Mouse (Mus musculus): ENCODE results near the gene Tnks2. TPM values are rescaled to one million over a fixed set of nuclear protein-coding genes. Genes with fewer than 3 reads are reported as not detected.

The Tnks2 gene
- total RNA-seq, 2 experiments from 2014 or later = 97.2 to 108 TPM

DNA sequence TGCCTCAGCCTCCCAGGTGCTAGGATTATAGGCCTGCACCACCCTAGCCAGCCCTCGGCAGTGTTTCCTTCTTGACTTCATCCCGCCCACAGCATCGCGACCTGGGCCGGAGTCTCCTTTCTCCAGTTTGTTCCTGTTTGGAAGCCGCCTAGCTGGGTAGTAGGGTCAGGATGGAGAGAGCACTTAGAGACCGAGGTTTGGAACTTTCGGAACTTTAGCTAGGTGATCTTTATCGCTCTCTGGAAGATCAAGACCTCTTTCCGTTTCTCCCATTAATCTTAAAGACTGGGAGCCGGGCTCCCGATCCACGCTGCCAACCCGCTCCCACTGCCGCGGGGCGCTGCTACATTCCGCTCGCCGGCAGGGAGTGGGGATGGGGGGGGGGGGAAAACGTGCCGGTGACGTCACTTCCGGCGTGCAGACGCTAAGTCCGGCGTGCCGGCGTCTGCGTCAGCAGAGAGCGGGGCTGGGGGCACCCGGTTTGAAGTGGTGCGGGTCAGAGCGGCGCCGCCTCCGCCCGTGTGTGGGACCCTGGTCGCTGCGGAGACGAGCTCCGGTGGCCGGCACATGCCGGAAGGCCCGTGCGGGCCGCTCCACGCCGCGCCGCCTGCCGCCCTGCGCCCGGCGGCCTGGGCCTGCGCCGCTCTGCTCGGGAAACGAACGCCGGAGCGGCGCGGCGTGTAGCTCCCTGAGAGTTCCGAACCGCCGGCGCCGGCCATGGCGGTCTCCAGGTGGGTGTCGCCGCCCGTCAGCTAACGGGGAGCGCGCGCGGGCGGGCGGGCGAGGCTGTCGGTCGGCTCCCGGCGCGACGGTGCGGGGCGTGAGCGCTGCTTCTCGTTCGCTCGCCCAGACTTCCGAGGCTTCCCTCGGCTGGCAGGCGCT, 91.9 kb downstream of the Tnks2 start, which contains the start of gene Btaf1:
Gene Btaf1 (plus strand): TSS at position 409 of the 882 bp plus-strand sequence.
- DNase-seq = peak; percentile 87 to 89
- intact Hi-C loops (cut with DNase I) = no loop called here

DNA sequence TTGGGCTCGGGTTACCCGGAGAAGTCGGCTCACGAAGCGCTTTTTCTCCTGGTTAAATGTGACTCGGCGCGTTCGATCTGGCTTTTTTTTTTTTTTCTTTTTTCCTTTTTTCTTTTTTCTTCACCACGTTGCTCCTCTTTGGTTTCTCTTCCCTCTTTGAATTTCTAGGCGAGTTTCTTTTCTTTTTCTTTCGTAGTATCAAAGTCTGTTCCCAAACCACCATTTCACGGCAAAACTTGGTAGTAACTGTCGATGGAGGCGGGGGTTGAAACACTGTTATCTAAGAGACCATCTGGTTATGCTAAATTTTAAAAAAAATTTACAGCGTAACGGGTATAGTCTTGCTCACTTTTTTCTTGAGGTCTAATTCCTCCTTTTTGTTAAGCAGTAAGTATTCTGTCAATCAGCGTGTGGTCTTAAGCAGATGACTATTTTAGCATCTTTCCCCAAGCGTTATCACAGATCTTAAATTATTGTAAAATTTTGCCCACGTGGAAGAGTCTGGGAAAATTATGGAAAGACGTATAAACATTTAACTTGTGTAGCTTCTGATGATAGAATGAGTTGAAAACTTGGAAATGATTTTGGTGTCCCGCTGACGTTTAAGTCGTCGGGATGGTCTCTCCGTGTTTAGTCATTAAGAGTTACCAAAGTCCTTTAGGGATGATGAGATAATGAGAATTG, 92.7 kb downstream of the Tnks2 start:
- intact Hi-C loops (cut with DNase I) = no loop called here
- DNase-seq = no peak

DNA sequence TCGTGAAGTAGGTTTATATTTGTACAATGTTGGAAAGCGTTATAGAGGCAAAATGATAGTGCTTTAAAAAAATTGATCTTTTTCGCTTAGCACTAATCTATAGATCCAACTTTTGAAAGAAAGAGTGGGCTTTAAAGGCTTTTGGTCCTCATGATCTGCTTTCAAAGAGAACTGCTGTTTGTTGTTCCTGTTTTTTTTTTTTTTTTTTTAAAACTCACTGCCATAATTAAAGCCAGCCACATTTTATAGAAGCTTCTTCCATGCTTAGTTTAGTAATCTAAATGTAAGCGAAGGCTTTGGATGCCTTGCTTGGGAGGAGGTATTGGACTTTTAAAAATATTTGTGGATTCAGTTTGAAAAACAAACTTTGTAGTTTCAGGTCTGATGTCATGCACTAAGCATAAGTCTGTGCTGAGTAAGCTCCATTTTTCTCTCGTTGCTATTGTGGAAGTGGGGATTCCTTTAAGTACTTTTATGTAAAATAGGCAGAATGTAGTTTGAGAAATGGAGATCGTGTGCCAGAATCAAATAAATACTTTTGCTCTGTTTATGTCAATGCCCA, 93.8 kb downstream of the Tnks2 start:
- intact Hi-C loops (cut with DNase I) = no loop called here

DNA sequence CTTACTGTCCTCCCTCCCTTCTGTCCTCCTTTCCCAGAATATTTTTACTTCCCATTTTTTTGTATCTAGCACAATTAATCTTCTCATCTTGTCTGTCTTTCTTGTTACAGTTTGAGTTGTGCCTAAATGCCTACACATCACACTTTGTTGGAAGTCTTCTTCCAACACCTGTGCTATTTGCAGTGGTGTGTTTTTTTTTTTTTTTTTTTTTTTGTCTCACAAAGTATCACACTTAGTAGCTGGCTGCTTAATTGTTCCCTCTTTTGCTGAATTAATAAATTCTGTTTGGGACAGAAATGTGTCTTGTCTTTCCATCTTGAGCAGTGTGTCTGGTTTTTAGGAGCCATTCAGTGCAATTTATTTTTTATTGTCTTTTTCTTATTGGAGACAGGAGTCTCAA, 95.8 kb downstream of the Tnks2 start:
- intact Hi-C loops (cut with DNase I) = no loop called here
- DNase-seq = no peak

More for the DNA sequence above, 93.8 kb downstream of the Tnks2 start:
- no peak for DNase-seq

DNA sequence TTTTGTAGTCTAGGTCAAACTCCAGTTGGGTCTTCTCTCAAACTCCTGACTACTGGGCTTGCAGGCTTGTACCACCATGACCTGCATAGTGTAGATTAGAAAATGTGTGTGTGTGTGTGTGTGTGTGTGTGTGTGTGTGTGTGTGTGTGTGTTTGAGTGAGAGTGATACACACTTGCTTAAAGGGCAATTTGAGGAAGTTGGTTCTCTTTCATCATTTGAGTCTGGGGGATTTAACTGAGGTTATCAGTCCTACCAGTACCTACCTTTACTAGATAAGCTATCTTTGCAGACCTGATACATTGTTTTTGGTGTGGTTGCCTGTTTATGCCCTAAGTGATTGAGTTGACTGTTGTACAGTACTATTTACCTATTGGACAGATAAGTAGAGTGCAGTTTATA, 98.1 kb downstream of the Tnks2 start:
- DNase-seq = no peak
- intact Hi-C loops (cut with DNase I) = no loop called here

DNA sequence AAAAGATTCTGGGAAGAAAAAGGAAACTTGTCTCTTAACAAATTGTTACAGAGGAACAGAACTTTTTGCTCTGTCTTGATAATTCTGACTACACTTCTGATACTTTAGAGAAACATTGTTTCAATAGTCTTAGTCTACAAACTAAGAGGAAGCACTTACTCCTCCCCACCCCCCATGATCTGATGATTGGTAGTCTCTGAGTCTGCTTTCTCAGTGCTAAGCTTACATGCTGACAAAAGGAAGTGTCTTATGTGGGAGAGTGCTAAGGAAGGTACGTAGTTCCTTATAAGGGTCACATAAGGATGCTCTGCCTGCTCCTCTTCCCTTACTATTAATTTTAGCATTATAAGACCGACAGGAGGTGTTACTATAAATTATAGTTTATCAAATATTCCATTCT, 98.6 kb downstream of the Tnks2 start:
- intact Hi-C loops (cut with DNase I) = no loop called here
- DNase-seq = no peak

DNA sequence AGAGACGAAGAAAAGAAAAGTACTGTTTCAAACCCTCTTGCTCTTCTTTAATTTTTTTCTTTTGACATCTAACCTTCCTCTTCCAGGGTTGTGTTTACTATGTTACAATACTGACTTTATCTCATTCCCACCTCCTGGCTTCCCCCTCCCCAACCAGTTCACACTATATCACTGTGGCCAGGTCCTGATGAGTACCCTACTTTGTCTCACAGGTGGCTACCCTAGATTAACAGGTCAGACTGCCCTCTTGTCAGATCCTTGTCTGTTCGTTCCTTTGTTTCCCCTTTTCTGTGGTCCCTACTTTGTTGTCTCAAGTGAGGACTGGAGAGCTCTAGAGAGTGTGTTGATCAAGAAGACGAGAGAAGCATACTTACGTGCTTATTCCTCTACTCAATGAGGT, 102.3 kb downstream of the Tnks2 start:
- DNase-seq = no peak

DNA sequence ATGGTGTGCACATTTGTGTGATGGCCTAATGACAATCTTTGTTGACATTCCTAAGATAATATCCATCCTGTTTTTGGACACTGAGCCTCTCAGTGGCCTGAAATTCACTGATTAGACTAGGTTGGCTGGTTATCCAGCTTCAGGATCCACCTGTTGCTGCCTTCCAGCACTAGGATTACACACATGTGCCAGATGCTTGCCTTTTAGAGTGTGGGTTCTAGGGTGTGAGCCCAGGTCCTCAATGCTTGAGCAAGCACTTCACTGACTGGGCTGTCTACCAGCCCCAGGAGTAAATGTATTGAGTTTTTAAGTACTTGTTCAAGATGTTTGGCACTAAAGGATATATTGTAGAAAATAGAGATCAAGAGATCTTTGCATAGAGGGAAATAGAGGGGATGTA, 104.0 kb downstream of the Tnks2 start:
- intact Hi-C loops (cut with DNase I) = no loop called here
- DNase-seq = no peak

More for the DNA sequence above, 102.3 kb downstream of the Tnks2 start:
- intact Hi-C loops (cut with DNase I) = no loop called here

DNA sequence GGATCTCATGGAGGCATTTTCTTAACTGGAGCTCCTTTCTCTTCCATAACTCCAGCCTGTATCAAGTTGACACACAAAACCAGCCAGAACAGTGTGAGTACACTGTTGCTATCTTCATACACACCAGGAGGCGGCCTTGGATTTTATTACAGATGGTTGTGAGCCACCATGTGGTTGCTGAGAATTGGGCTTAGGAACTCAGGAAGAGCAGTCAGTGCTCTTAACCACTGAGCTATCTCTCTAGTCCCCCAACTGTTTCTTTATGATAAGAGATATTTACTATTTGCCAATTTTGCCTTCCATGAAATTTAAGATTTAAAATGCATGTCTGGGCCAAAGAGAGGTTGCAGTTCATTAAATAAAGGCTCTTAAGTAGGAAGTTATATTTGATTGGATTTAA, 106.0 kb downstream of the Tnks2 start:
- DNase-seq = no peak
- intact Hi-C loops (cut with DNase I) = no loop called here

Other genes starting within 250 kb of the Tnks2 start
- gene Ppp1r3c, start 97.6 kb upstream of the Tnks2 start, total RNA-seq (2021) = 10 to 100 TPM; 72.2 to 86.1 TPM
- 1 to 10 TPM; 2.9 to 4.4 TPM for gene Fgfbp3, start 85.4 kb downstream of the Tnks2 start, total RNA-seq (2021)
- gene Btaf1, start 91.8 kb downstream of the Tnks2 start, total RNA-seq (2021) = 10 to 100 TPM; 13.6 to 16.6 TPM

All from heart, postnatal 10 days (tissue).